Mouse (Mus musculus): ENCODE results near the gene Susd5.

GRCm38 (mm10) chr9:114112226-114112625, 55.3 kb downstream of the Susd5 start:
- TF ChIP-seq POLR2A (IDR thresholded peaks at IDR 0.05; ENCODE audit: low read depth, low read length) (no peak), CTCF (conservative IDR thresholded peaks at IDR 0.05; ENCODE audit: insufficient read depth, insufficient read length, low read depth, low read length) (no peak)

All from kidney, adult 2 months (tissue).